Mouse (Mus musculus) spleen, adult 12 weeks (tissue): Measurements from ENCODE around the gene Map10.

Experiments used
- DNase-seq: peaks from one replicate; pipeline ENCODE4 v3.0.0; 2022; ENCODE audit warnings: low spot score

Gene Map10

GRCm38 (mm10) chr8:125716211-125716610, 46.6 kb downstream of the Map10 start:
- DNase-seq = no peak

GRCm38 (mm10) chr8:125716613-125717012, 47.0 kb downstream of the Map10 start:
- no peak for DNase-seq

GRCm38 (mm10) chr8:125718914-125719313, 49.3 kb downstream of the Map10 start:
- no peak for DNase-seq

GRCm38 (mm10) chr8:125722675-125723074, 53.1 kb downstream of the Map10 start:
- DNase-seq = no peak
